Mouse (Mus musculus): ENCODE measurements around the gene Tmcc1. TPM values are rescaled to one million over a fixed set of nuclear protein-coding genes. Genes with fewer than 3 reads are reported as not detected.

Tmcc1 gene
- polyA plus RNA-seq, 1 experiment from 2014 or later: 21.0 TPM

- no peak overlapping the region for H3K4me2 ChIP-seq (ENCODE audit: low read depth, low read length, severe bottlenecking)
- H3K27me3 ChIP-seq (ENCODE audit: control insufficient read depth, insufficient read depth, low read length): no peaks in the 10 kb centered on the region
- no peaks in the 10 kb centered on the region for H3K9me3 ChIP-seq (ENCODE audit: control insufficient read depth, low read length)
- no peak overlapping the region for H3K9ac ChIP-seq (ENCODE audit: low read length)
- H3K4me1 ChIP-seq (replicated peaks; ENCODE audit: control insufficient read depth, insufficient read depth, low read length): 0 out of 2 replicates have a peak, but pooled peaks cover 3% of the 10 kb centered on the region
- H3K27ac ChIP-seq (ENCODE audit: low read depth, low read length): no peak overlapping the region
- H3K36me3 ChIP-seq (ENCODE audit: control insufficient read depth, insufficient read depth, low read length): no peaks in the 10 kb centered on the region
- ATAC-seq (replicated peaks; ENCODE audit: low FRiP score) (no peak), DNase-seq (ENCODE audit: low spot score) (no peak)
- H3K4me3 ChIP-seq (ENCODE audit: low read depth, low read length): no peak overlapping the region
- WGBS: 80% methylated on average over 6 of the region's 6 CpGs
These were observed 224.6 kb downstream of the Tmcc1 start for GRCm38 (mm10) chr6:115968700-115969099.

Other genes with a start within 250 kb of the Tmcc1 start
- gene H1foo, start 248.5 kb downstream of the Tmcc1 start, polyA plus RNA-seq (2014; fragmentation: Nextera tagmentation; extraction: Ambion mirVana): not detected in 2 replicates
- gene Plxnd1, start 198.5 kb downstream of the Tmcc1 start, polyA plus RNA-seq (2014; fragmentation: Nextera tagmentation; extraction: Ambion mirVana): 23.9 and 25.5 TPM in 2 replicates
- 48.0 and 54.2 TPM in 2 replicates for gene Washc2, start 14.6 kb upstream of the Tmcc1 start, polyA plus RNA-seq (2014; fragmentation: Nextera tagmentation; extraction: Ambion mirVana)
- gene Zfand4, start 70.7 kb upstream of the Tmcc1 start, polyA plus RNA-seq (2014; fragmentation: Nextera tagmentation; extraction: Ambion mirVana): 12.7 and 12.9 TPM in 2 replicates
- 33.4 and 35.8 TPM in 2 replicates for gene March8, start 144.5 kb upstream of the Tmcc1 start, polyA plus RNA-seq (2014; fragmentation: Nextera tagmentation; extraction: Ambion mirVana)